Mouse (Mus musculus): ENCODE measurements around the gene Psma4. TPM values are rescaled to one million over a fixed set of nuclear protein-coding genes. Genes with fewer than 3 reads are reported as not detected.

Gene Psma4
- polyA plus RNA-seq, 1 experiment from 2014 or later, result 237 TPM

GRCm38 (mm10) chr9:54990362-54990761 lies 39.8 kb downstream of the Psma4 start:
- H3K9ac ChIP-seq, result no peak overlapping the region
- no peak overlapping the region for H3K27ac ChIP-seq (ENCODE audit: poor library complexity, severe bottlenecking)
- H3K4me3 ChIP-seq, result no peak overlapping the region
- H3K4me1 ChIP-seq (replicated peaks), result no peaks in the 10 kb centered on the region
- ATAC-seq (ENCODE audit: insufficient number of reproducible peaks, low FRiP score), result no peak
- 70% methylated on average over 3 of the region's 3 CpGs for WGBS
- H3K4me2 ChIP-seq, result no peak overlapping the region
- H3K36me3 ChIP-seq, result no peaks in the 10 kb centered on the region
- H3K27me3 ChIP-seq (replicated peaks), result no peaks in the 10 kb centered on the region
- H3K9me3 ChIP-seq (replicated peaks), result no peaks in the 10 kb centered on the region

DNA sequence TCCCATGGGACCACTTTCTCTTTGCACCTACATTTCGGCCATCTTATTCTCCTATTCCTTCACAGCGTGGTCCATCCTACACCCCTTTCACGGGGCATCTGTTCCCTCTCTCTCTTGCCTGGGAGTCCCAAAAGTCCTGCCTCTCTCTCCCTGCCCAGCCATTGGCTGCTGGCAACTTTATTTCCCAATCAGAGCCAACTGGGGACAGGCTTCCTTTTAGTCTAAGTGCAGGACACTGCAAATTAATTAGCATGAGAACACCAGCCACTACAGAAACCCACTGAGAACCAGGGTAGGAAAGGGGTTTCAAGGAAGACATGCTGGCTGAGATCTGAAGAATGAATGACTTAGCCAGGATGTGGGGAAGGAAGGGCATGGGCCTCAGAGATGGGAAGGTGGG lies 43.8 kb downstream of the Psma4 start:
- H3K4me3 ChIP-seq, result no peak overlapping the region
- no peaks in the 10 kb centered on the region for H3K27me3 ChIP-seq (replicated peaks)
- H3K9ac ChIP-seq, result no peak overlapping the region
- no peaks in the 10 kb centered on the region for H3K4me1 ChIP-seq (replicated peaks)
- H3K4me2 ChIP-seq, result no peak overlapping the region
- H3K9me3 ChIP-seq (replicated peaks), result no peaks in the 10 kb centered on the region
- 53% methylated on average over 3 of the region's 3 CpGs for WGBS
- H3K27ac ChIP-seq (ENCODE audit: poor library complexity, severe bottlenecking), result no peak overlapping the region
- H3K36me3 ChIP-seq, result no peaks in the 10 kb centered on the region
- ATAC-seq (ENCODE audit: insufficient number of reproducible peaks, low FRiP score), result no peak

GRCm38 (mm10) chr9:54995645-54996044 lies 45.1 kb downstream of the Psma4 start:
- no peak for ATAC-seq (ENCODE audit: insufficient number of reproducible peaks, low FRiP score)
- Histone ChIP-seq H3K36me3 (no peaks in the 10 kb centered on the region), H3K27ac (ENCODE audit: poor library complexity, severe bottlenecking) (no peak overlapping the region)

GRCm38 (mm10) chr9:55003609-55004008 lies 53.0 kb downstream of the Psma4 start:
- WGBS, result 72% methylated on average over 4 of the region's 4 CpGs
- Histone ChIP-seq H3K36me3 (no peaks in the 10 kb centered on the region), H3K4me3 (no peak overlapping the region), H3K9ac (no peak overlapping the region), H3K27me3 (replicated peaks) (peaks cover 6% of the 10 kb centered on the region; the same call in 1 of the 2 replicates), H3K9me3 (replicated peaks) (no peaks in the 10 kb centered on the region), H3K4me1 (replicated peaks) (no peaks in the 10 kb centered on the region), H3K27ac (ENCODE audit: poor library complexity, severe bottlenecking) (no peak overlapping the region), H3K4me2 (no peak overlapping the region)
- no peak for ATAC-seq (ENCODE audit: insufficient number of reproducible peaks, low FRiP score)

More at GRCm38 (mm10) chr9:54995645-54996044, 45.1 kb downstream of the Psma4 start:
- no peaks in the 10 kb centered on the region for H3K4me1 ChIP-seq (replicated peaks)
- no peak overlapping the region for H3K4me2 ChIP-seq
- 26% methylated on average over 3 of the region's 3 CpGs for WGBS
- H3K9me3 ChIP-seq (replicated peaks), result no peaks in the 10 kb centered on the region
- H3K4me3 ChIP-seq, result no peak overlapping the region
- H3K9ac ChIP-seq, result no peak overlapping the region
- H3K27me3 ChIP-seq (replicated peaks), result no peaks in the 10 kb centered on the region

Other genes starting within 250 kb of the Psma4 start
- 99.5 and 101 TPM in 2 replicates for gene Wdr61, start 216.3 kb upstream of the Psma4 start, polyA plus RNA-seq (2016; fragmentation: Nextera tagmentation; extraction: Ambion mirVana)
- gene Crabp1, start 186.0 kb upstream of the Psma4 start, polyA plus RNA-seq (2016; fragmentation: Nextera tagmentation; extraction: Ambion mirVana), result 21.4 and 24.5 TPM in 2 replicates
- gene Ireb2, start 87.0 kb upstream of the Psma4 start, polyA plus RNA-seq (2016; fragmentation: Nextera tagmentation; extraction: Ambion mirVana), result 36.0 and 37.1 TPM in 2 replicates
- 2.7 and 3.7 TPM in 2 replicates for gene Hykk, start 33.5 kb upstream of the Psma4 start, polyA plus RNA-seq (2016; fragmentation: Nextera tagmentation; extraction: Ambion mirVana)
- 0.35 and 0.38 TPM in 2 replicates for gene AY074887, start 208 bp downstream of the Psma4 start, polyA plus RNA-seq (2016; fragmentation: Nextera tagmentation; extraction: Ambion mirVana)
- gene Chrna5, start 30.1 kb downstream of the Psma4 start, polyA plus RNA-seq (2016; fragmentation: Nextera tagmentation; extraction: Ambion mirVana), result 0.14 and 0.28 TPM in 2 replicates
- 0.13 TPM in 1 of 2 replicates, not detected in the other for gene Chrna3, start 75.8 kb downstream of the Psma4 start, polyA plus RNA-seq (2016; fragmentation: Nextera tagmentation; extraction: Ambion mirVana)
- 0.27 and 0.47 TPM in 2 replicates for gene Chrnb4, start 98.0 kb downstream of the Psma4 start, polyA plus RNA-seq (2016; fragmentation: Nextera tagmentation; extraction: Ambion mirVana)
- gene Ube2q2, start 198.1 kb downstream of the Psma4 start, polyA plus RNA-seq (2016; fragmentation: Nextera tagmentation; extraction: Ambion mirVana), result 37.3 and 37.8 TPM in 2 replicates

Data from heart, embryonic 12.5 days (tissue).